Mouse (Mus musculus): ENCODE results near the gene Chsy1. TPM values are rescaled to one million over a fixed set of nuclear protein-coding genes. Genes with fewer than 3 reads are reported as not detected.
"Not testable (repeated sequence)": the region's sequence is repeated elsewhere in the genome, so short reads cannot be mapped to it uniquely, and the experiment has no call there.

The Chsy1 gene
- polyA plus RNA-seq, 1 experiment from 2014 or later, result 17.7 TPM

GRCm38 (mm10) chr7:66183404-66183803 lies 74.1 kb downstream of the Chsy1 start:
- H3K4me2 ChIP-seq (ENCODE audit: low read depth, low read length), result no peak overlapping the region
- H3K27ac ChIP-seq (ENCODE audit: low read length), result no peak overlapping the region
- H3K27me3 ChIP-seq (ENCODE audit: control insufficient read depth, insufficient read depth, low read depth, low read length), result no peaks in the 10 kb centered on the region
- peaks cover 21% of the 10 kb centered on the region for H3K4me1 ChIP-seq (replicated peaks; ENCODE audit: control insufficient read depth, insufficient read depth, low read length)
- no peak overlapping the region for H3K4me3 ChIP-seq (ENCODE audit: low read length)
- 45% methylated on average over 8 of the region's 8 CpGs for WGBS
- H3K9me3 ChIP-seq (ENCODE audit: control insufficient read depth, low read length), result no peaks in the 10 kb centered on the region
- no peaks in the 10 kb centered on the region for H3K36me3 ChIP-seq (ENCODE audit: control insufficient read depth, insufficient read depth, low read length)
- no peak overlapping the region for H3K9ac ChIP-seq (ENCODE audit: low read length)
- ATAC-seq (ENCODE audit: low read depth), result peak; percentile 69

- Histone ChIP-seq H3K27ac (ENCODE audit: low read length) (no peak overlapping the region), H3K9ac (ENCODE audit: low read length) (no peak overlapping the region), H3K4me2 (ENCODE audit: low read depth, low read length) (no peak overlapping the region), H3K36me3 (ENCODE audit: control insufficient read depth, insufficient read depth, low read length) (no peaks in the 10 kb centered on the region), H3K27me3 (ENCODE audit: control insufficient read depth, insufficient read depth, low read depth, low read length) (no peaks in the 10 kb centered on the region), H3K9me3 (ENCODE audit: control insufficient read depth, low read length) (no peaks in the 10 kb centered on the region), H3K4me1 (replicated peaks; ENCODE audit: control insufficient read depth, insufficient read depth, low read length) (peaks cover 18% of the 10 kb centered on the region), H3K4me3 (ENCODE audit: low read length) (no peak overlapping the region)
- no peak for ATAC-seq (ENCODE audit: low read depth)
- 66% methylated on average over 4 of the region's 4 CpGs for WGBS
Observed at GRCm38 (mm10) chr7:66184026-66184425, 74.7 kb downstream of the Chsy1 start.

GRCm38 (mm10) chr7:66185370-66185769 lies 76.1 kb downstream of the Chsy1 start:
- ATAC-seq (ENCODE audit: low read depth), result no peak
- H3K4me1 ChIP-seq (replicated peaks; ENCODE audit: control insufficient read depth, insufficient read depth, low read length), result peaks cover 11% of the 10 kb centered on the region

GRCm38 (mm10) chr7:66187581-66188231 lies 78.4 kb downstream of the Chsy1 start:
- H3K27ac ChIP-seq (ENCODE audit: low read length), result no peak overlapping the region
- no peaks in the 10 kb centered on the region for H3K27me3 ChIP-seq (ENCODE audit: control insufficient read depth, insufficient read depth, low read depth, low read length)
- H3K4me3 ChIP-seq (ENCODE audit: low read length), result no peak overlapping the region
- 71% methylated on average over 4 of the region's 4 CpGs for WGBS
- peaks cover 7% of the 10 kb centered on the region for H3K4me1 ChIP-seq (replicated peaks; ENCODE audit: control insufficient read depth, insufficient read depth, low read length)
- no peak overlapping the region for H3K9ac ChIP-seq (ENCODE audit: low read length)
- 0 out of 2 replicates have a peak, but pooled peaks have one; percentile 4 for ATAC-seq (ENCODE audit: low read depth)
- no peak overlapping the region for H3K4me2 ChIP-seq (ENCODE audit: low read depth, low read length)
- H3K36me3 ChIP-seq (ENCODE audit: control insufficient read depth, insufficient read depth, low read length), result no peaks in the 10 kb centered on the region
- H3K9me3 ChIP-seq (ENCODE audit: control insufficient read depth, low read length), result no peaks in the 10 kb centered on the region

More at GRCm38 (mm10) chr7:66185370-66185769, 76.1 kb downstream of the Chsy1 start:
- WGBS, result 87% methylated on average over 5 of the region's 5 CpGs
- H3K9ac ChIP-seq (ENCODE audit: low read length), result no peak overlapping the region
- H3K4me2 ChIP-seq (ENCODE audit: low read depth, low read length), result no peak overlapping the region
- H3K4me3 ChIP-seq (ENCODE audit: low read length), result no peak overlapping the region
- H3K27me3 ChIP-seq (ENCODE audit: control insufficient read depth, insufficient read depth, low read depth, low read length), result no peaks in the 10 kb centered on the region
- H3K27ac ChIP-seq (ENCODE audit: low read length), result no peak overlapping the region
- no peaks in the 10 kb centered on the region for H3K9me3 ChIP-seq (ENCODE audit: control insufficient read depth, low read length)
- no peaks in the 10 kb centered on the region for H3K36me3 ChIP-seq (ENCODE audit: control insufficient read depth, insufficient read depth, low read length)

- 86% methylated on average over 10 of the region's 10 CpGs for WGBS
- H3K4me1 ChIP-seq (replicated peaks; ENCODE audit: control insufficient read depth, insufficient read depth, low read length); H3K27me3 ChIP-seq (ENCODE audit: control insufficient read depth, insufficient read depth, low read depth, low read length); ATAC-seq (ENCODE audit: low read depth); H3K36me3 ChIP-seq (ENCODE audit: control insufficient read depth, insufficient read depth, low read length); H3K9ac ChIP-seq (ENCODE audit: low read length); H3K9me3 ChIP-seq (ENCODE audit: control insufficient read depth, low read length); H3K27ac ChIP-seq (ENCODE audit: low read length); H3K4me2 ChIP-seq (ENCODE audit: low read depth, low read length); H3K4me3 ChIP-seq (ENCODE audit: low read length): not testable (repeated sequence)
Observed at GRCm38 (mm10) chr7:66190385-66190784, 81.1 kb downstream of the Chsy1 start.

- Histone ChIP-seq H3K9ac (ENCODE audit: low read length) (no peak overlapping the region), H3K4me2 (ENCODE audit: low read depth, low read length) (no peak overlapping the region), H3K36me3 (ENCODE audit: control insufficient read depth, insufficient read depth, low read length) (no peaks in the 10 kb centered on the region), H3K27me3 (ENCODE audit: control insufficient read depth, insufficient read depth, low read depth, low read length) (no peaks in the 10 kb centered on the region), H3K9me3 (ENCODE audit: control insufficient read depth, low read length) (no peaks in the 10 kb centered on the region), H3K4me1 (replicated peaks; ENCODE audit: control insufficient read depth, insufficient read depth, low read length) (peaks cover 14% of the 10 kb centered on the region), H3K27ac (ENCODE audit: low read length) (no peak overlapping the region), H3K4me3 (ENCODE audit: low read length) (no peak overlapping the region)
- 67% methylated on average over 3 of the region's 3 CpGs for WGBS
- no peak for ATAC-seq (ENCODE audit: low read depth)
Observed at GRCm38 (mm10) chr7:66194511-66194910, 85.2 kb downstream of the Chsy1 start.

GRCm38 (mm10) chr7:66195881-66196280 lies 86.6 kb downstream of the Chsy1 start:
- H3K9me3 ChIP-seq (ENCODE audit: control insufficient read depth, low read length), result no peaks in the 10 kb centered on the region
- H3K27me3 ChIP-seq (ENCODE audit: control insufficient read depth, insufficient read depth, low read depth, low read length), result no peaks in the 10 kb centered on the region
- H3K4me3 ChIP-seq (ENCODE audit: low read length), result no peak overlapping the region
- WGBS, result 71% methylated on average over 1 of the region's 1 CpGs
- peaks cover 23% of the 10 kb centered on the region for H3K4me1 ChIP-seq (replicated peaks; ENCODE audit: control insufficient read depth, insufficient read depth, low read length)
- H3K36me3 ChIP-seq (ENCODE audit: control insufficient read depth, insufficient read depth, low read length), result no peaks in the 10 kb centered on the region
- H3K9ac ChIP-seq (ENCODE audit: low read length), result no peak overlapping the region
- H3K27ac ChIP-seq (ENCODE audit: low read length), result no peak overlapping the region
- H3K4me2 ChIP-seq (ENCODE audit: low read depth, low read length), result no peak overlapping the region
- no peak for ATAC-seq (ENCODE audit: low read depth)

GRCm38 (mm10) chr7:66196609-66197445 lies 87.5 kb downstream of the Chsy1 start:
- peaks cover 25% of the 10 kb centered on the region for H3K4me1 ChIP-seq (replicated peaks; ENCODE audit: control insufficient read depth, insufficient read depth, low read length)
- ATAC-seq (ENCODE audit: low read depth), result peak; percentile 58; the same call in 1 of the 2 replicates
- H3K9ac ChIP-seq (ENCODE audit: low read length), result no peak overlapping the region
- 45% methylated on average over 11 of the region's 11 CpGs for WGBS
- no peaks in the 10 kb centered on the region for H3K9me3 ChIP-seq (ENCODE audit: control insufficient read depth, low read length)
- H3K4me2 ChIP-seq (ENCODE audit: low read depth, low read length), result no peak overlapping the region
- no peaks in the 10 kb centered on the region for H3K36me3 ChIP-seq (ENCODE audit: control insufficient read depth, insufficient read depth, low read length)
- H3K27ac ChIP-seq (ENCODE audit: low read length), result no peak overlapping the region
- H3K4me3 ChIP-seq (ENCODE audit: low read length), result no peak overlapping the region
- H3K27me3 ChIP-seq (ENCODE audit: control insufficient read depth, insufficient read depth, low read depth, low read length), result no peaks in the 10 kb centered on the region

GRCm38 (mm10) chr7:66198416-66198815 lies 89.1 kb downstream of the Chsy1 start:
- Histone ChIP-seq H3K9ac (ENCODE audit: low read length) (no peak overlapping the region), H3K4me2 (ENCODE audit: low read depth, low read length) (no peak overlapping the region), H3K27me3 (ENCODE audit: control insufficient read depth, insufficient read depth, low read depth, low read length) (no peaks in the 10 kb centered on the region), H3K36me3 (ENCODE audit: control insufficient read depth, insufficient read depth, low read length) (no peaks in the 10 kb centered on the region), H3K4me1 (replicated peaks; ENCODE audit: control insufficient read depth, insufficient read depth, low read length) (peaks cover 25% of the 10 kb centered on the region), H3K27ac (ENCODE audit: low read length) (no peak overlapping the region), H3K9me3 (ENCODE audit: control insufficient read depth, low read length) (no peaks in the 10 kb centered on the region), H3K4me3 (ENCODE audit: low read length) (no peak overlapping the region)
- no peak for ATAC-seq (ENCODE audit: low read depth)
- WGBS, result 61% methylated on average over 10 of the region's 10 CpGs

Measured in lung, embryonic 16.5 days (tissue).